Mouse (Mus musculus): ENCODE data around the gene Ndufaf8. TPM values are rescaled to one million over a fixed set of nuclear protein-coding genes. Genes with fewer than 3 reads are reported as not detected.

The Ndufaf8 gene
- polyA plus RNA-seq, 1 experiment, result 21.1 TPM

- no peak for TF ChIP-seq POLR2A (IDR thresholded peaks at IDR 0.05; ENCODE audit: borderline replicate concordance, low read depth, low read length)
- no peak for TF ChIP-seq CTCF (IDR thresholded peaks at IDR 0.05; ENCODE audit: low read depth, low read length)
- Histone ChIP-seq H3K4me1 (ENCODE audit: control insufficient read depth, insufficient read depth, low read length) (peaks cover 15% of the 10 kb centered on the region), H3K4me3 (ENCODE audit: insufficient read depth, low read length) (no peak overlapping the region), H3K27ac (ENCODE audit: insufficient read depth, low read depth, low read length) (no peak overlapping the region)
These were observed 34.1 kb upstream of the Ndufaf8 start for GRCm38 (mm10) chr11:120064668-120065040.

GRCm38 (mm10) chr11:120065291-120065690, 33.4 kb upstream of the Ndufaf8 start:
- TF ChIP-seq CTCF (IDR thresholded peaks at IDR 0.05; ENCODE audit: low read depth, low read length) (peak; percentile 91), POLR2A (IDR thresholded peaks at IDR 0.05; ENCODE audit: borderline replicate concordance, low read depth, low read length) (no peak)
- Histone ChIP-seq H3K4me3 (ENCODE audit: insufficient read depth, low read length) (no peak overlapping the region), H3K27ac (ENCODE audit: insufficient read depth, low read depth, low read length) (no peak overlapping the region), H3K4me1 (ENCODE audit: control insufficient read depth, insufficient read depth, low read length) (peaks cover 15% of the 10 kb centered on the region)

GRCm38 (mm10) chr11:120067834-120068233, 30.9 kb upstream of the Ndufaf8 start:
- TF ChIP-seq POLR2A (IDR thresholded peaks at IDR 0.05; ENCODE audit: borderline replicate concordance, low read depth, low read length) (no peak), CTCF (IDR thresholded peaks at IDR 0.05; ENCODE audit: low read depth, low read length) (no peak)
- no peak overlapping the region for H3K4me3 ChIP-seq (ENCODE audit: insufficient read depth, low read length)
- no peak overlapping the region for H3K27ac ChIP-seq (ENCODE audit: insufficient read depth, low read depth, low read length)
- H3K4me1 ChIP-seq (ENCODE audit: control insufficient read depth, insufficient read depth, low read length), result peaks cover 27% of the 10 kb centered on the region

GRCm38 (mm10) chr11:120069261-120069660, 29.5 kb upstream of the Ndufaf8 start:
- TF ChIP-seq POLR2A (IDR thresholded peaks at IDR 0.05; ENCODE audit: borderline replicate concordance, low read depth, low read length) (no peak), CTCF (IDR thresholded peaks at IDR 0.05; ENCODE audit: low read depth, low read length) (no peak)
- peaks cover 18% of the 10 kb centered on the region for H3K4me1 ChIP-seq (ENCODE audit: control insufficient read depth, insufficient read depth, low read length)
- H3K27ac ChIP-seq (ENCODE audit: insufficient read depth, low read depth, low read length), result no peak overlapping the region
- no peak overlapping the region for H3K4me3 ChIP-seq (ENCODE audit: insufficient read depth, low read length)

- TF ChIP-seq POLR2A (IDR thresholded peaks at IDR 0.05; ENCODE audit: borderline replicate concordance, low read depth, low read length), result no peak
- TF ChIP-seq CTCF (IDR thresholded peaks at IDR 0.05; ENCODE audit: low read depth, low read length), result no peak
- H3K27ac ChIP-seq (ENCODE audit: insufficient read depth, low read depth, low read length), result no peak overlapping the region
- peaks cover 13% of the 10 kb centered on the region for H3K4me1 ChIP-seq (ENCODE audit: control insufficient read depth, insufficient read depth, low read length)
- no peak overlapping the region for H3K4me3 ChIP-seq (ENCODE audit: insufficient read depth, low read length)
These were observed 28.3 kb upstream of the Ndufaf8 start for GRCm38 (mm10) chr11:120070286-120070930.

- no peak overlapping the region for H3K4me3 ChIP-seq (ENCODE audit: insufficient read depth, low read length)
- peaks cover 13% of the 10 kb centered on the region for H3K4me1 ChIP-seq (ENCODE audit: control insufficient read depth, insufficient read depth, low read length)
- H3K27ac ChIP-seq (ENCODE audit: insufficient read depth, low read depth, low read length), result no peak overlapping the region
- TF ChIP-seq CTCF (IDR thresholded peaks at IDR 0.05; ENCODE audit: low read depth, low read length) (no peak), POLR2A (IDR thresholded peaks at IDR 0.05; ENCODE audit: borderline replicate concordance, low read depth, low read length) (no peak)
These were observed 27.7 kb upstream of the Ndufaf8 start for GRCm38 (mm10) chr11:120071065-120071464.

GRCm38 (mm10) chr11:120071731-120072320, 26.9 kb upstream of the Ndufaf8 start:
- TF ChIP-seq POLR2A (IDR thresholded peaks at IDR 0.05; ENCODE audit: borderline replicate concordance, low read depth, low read length) (no peak), CTCF (IDR thresholded peaks at IDR 0.05; ENCODE audit: low read depth, low read length) (no peak)
- no peak overlapping the region for H3K27ac ChIP-seq (ENCODE audit: insufficient read depth, low read depth, low read length)
- no peak overlapping the region for H3K4me3 ChIP-seq (ENCODE audit: insufficient read depth, low read length)
- H3K4me1 ChIP-seq (ENCODE audit: control insufficient read depth, insufficient read depth, low read length), result peaks cover 13% of the 10 kb centered on the region

GRCm38 (mm10) chr11:120072986-120073647, 25.6 kb upstream of the Ndufaf8 start:
- H3K27ac ChIP-seq (ENCODE audit: insufficient read depth, low read depth, low read length), result no peak overlapping the region
- no peak for TF ChIP-seq CTCF (IDR thresholded peaks at IDR 0.05; ENCODE audit: low read depth, low read length)
- H3K4me3 ChIP-seq (ENCODE audit: insufficient read depth, low read length), result no peak overlapping the region
- H3K4me1 ChIP-seq (ENCODE audit: control insufficient read depth, insufficient read depth, low read length), result peaks cover 13% of the 10 kb centered on the region

- TF ChIP-seq POLR2A (IDR thresholded peaks at IDR 0.05; ENCODE audit: borderline replicate concordance, low read depth, low read length) (no peak), CTCF (IDR thresholded peaks at IDR 0.05; ENCODE audit: low read depth, low read length) (no peak)
- no peak overlapping the region for H3K27ac ChIP-seq (ENCODE audit: insufficient read depth, low read depth, low read length)
- no peak overlapping the region for H3K4me3 ChIP-seq (ENCODE audit: insufficient read depth, low read length)
These were observed 22.5 kb upstream of the Ndufaf8 start for GRCm38 (mm10) chr11:120076191-120076590.

GRCm38 (mm10) chr11:120080282-120080681, 18.4 kb upstream of the Ndufaf8 start:
- no peak overlapping the region for H3K4me3 ChIP-seq (ENCODE audit: insufficient read depth, low read length)
- no peak overlapping the region for H3K27ac ChIP-seq (ENCODE audit: insufficient read depth, low read depth, low read length)
- peaks cover 4% of the 10 kb centered on the region for H3K4me1 ChIP-seq (ENCODE audit: control insufficient read depth, insufficient read depth, low read length)
- TF ChIP-seq CTCF (IDR thresholded peaks at IDR 0.05; ENCODE audit: low read depth, low read length), result no peak
- TF ChIP-seq POLR2A (IDR thresholded peaks at IDR 0.05; ENCODE audit: borderline replicate concordance, low read depth, low read length), result no peak

More at GRCm38 (mm10) chr11:120076191-120076590, 22.5 kb upstream of the Ndufaf8 start:
- peaks cover 7% of the 10 kb centered on the region for H3K4me1 ChIP-seq (ENCODE audit: control insufficient read depth, insufficient read depth, low read length)
